In genomic region chr10:80262169-80262568, GRCm38 (mm10) we compare ENCODE assay signal across 9 mouse cellular contexts. TPM values are rescaled to one million over a fixed set of nuclear protein-coding genes. Genes with fewer than 3 reads are reported as not detected.
A peak's percentile ranks its signal among the peaks of the same experiment; 100 is the strongest.
DNase-seq lines count a peak whose midpoint lies in the region; ATAC-seq and TF ChIP-seq lines count a peak whose summit lies in the region.
"Had no signal": no experiment of that assay in that cellular context is flagged by ENCODE, and none has a peak within 500 bp of the region (broad histone marks: within the 10 kb centered on the region; RNA-seq: fewer than 3 reads in every experiment).

No protein-coding gene starts in this region.

- peaks cover 39% of the 10 kb centered on the region for H3K4me1 ChIP-seq in kidney, embryonic 16.5 days (ENCODE audit: insufficient read depth, low read length)
- H3K4me1 ChIP-seq in brown adipose tissue, adult 24 weeks (ENCODE audit: control insufficient read depth, insufficient read depth, insufficient read length, low read length) = peaks cover 18% of the 10 kb centered on the region
- peaks cover 41% of the 10 kb centered on the region for H3K4me1 ChIP-seq in heart, postnatal 0 days (ENCODE audit: control insufficient read depth, insufficient read depth)

- peak overlapping the region; percentile 100 for H3K27ac ChIP-seq in kidney, embryonic 16.5 days (ENCODE audit: low read length)
- 0 out of 2 replicates have a peak overlapping the region, but pooled peaks have one; percentile 2 for H3K27ac ChIP-seq in brown adipose tissue, adult 24 weeks (replicated peaks; ENCODE audit: low read depth, low read length)
- H3K27ac ChIP-seq in heart, postnatal 0 days (ENCODE audit: low read depth) = peak overlapping the region; percentile 96
- H3K27ac ChIP-seq in macrophage = peak overlapping the region; percentile 91

- H3K9ac ChIP-seq in kidney, embryonic 16.5 days (replicated peaks; ENCODE audit: low read length) = peak overlapping the region; percentile 79
- 0 out of 2 replicates have a peak overlapping the region, but pooled peaks have one; percentile 26 for H3K9ac ChIP-seq in heart, postnatal 0 days (replicated peaks; ENCODE audit: low read depth, low read length)

- intact Hi-C loops in left cerebral cortex, postnatal 10 days (cut with DNase I) = no loop called here

- no peak for TF ChIP-seq CTCF in heart, postnatal 0 days (IDR thresholded peaks at IDR 0.05; ENCODE audit: low read depth)

- no peaks in the 10 kb centered on the region for H3K27me3 ChIP-seq in kidney, embryonic 16.5 days (ENCODE audit: insufficient read depth, low read length)
- no peaks in the 10 kb centered on the region for H3K27me3 ChIP-seq in heart, postnatal 0 days (ENCODE audit: control insufficient read depth, insufficient read depth, low read length)
- H3K27me3 ChIP-seq: midbrain, embryonic 12.5 days had no signal

- peaks cover 31% of the 10 kb centered on the region for H3K79me2 ChIP-seq in macrophage (ENCODE audit: inconsistent target)

- ATAC-seq in kidney, embryonic 16.5 days (ENCODE audit: low FRiP score, low TSS enrichment) = no peak
- ATAC-seq in heart, postnatal 0 days (ENCODE audit: insufficient read depth, low read depth) = no peak
- ATAC-seq in megakaryocyte-erythroid progenitor cell, adult 5-6 weeks (replicated peaks; ENCODE audit: low FRiP score, low TSS enrichment, poor library complexity, severe bottlenecking) = no peak
- ATAC-seq in erythroid progenitor cell, adult 5-6 weeks (replicated peaks; ENCODE audit: low FRiP score, poor library complexity, severe bottlenecking) = no peak

- peaks cover 14% of the 10 kb centered on the region; the same call in 1 of the 2 replicates for H3K36me3 ChIP-seq in kidney, embryonic 16.5 days (ENCODE audit: insufficient read depth, low read length)
- peaks cover 16% of the 10 kb centered on the region for H3K36me3 ChIP-seq in heart, postnatal 0 days (replicated peaks; ENCODE audit: control insufficient read depth, insufficient read depth, low read length)
- peaks cover 14% of the 10 kb centered on the region for H3K36me3 ChIP-seq in macrophage (ENCODE audit: inconsistent target)

- H3K9me3 ChIP-seq in kidney, embryonic 16.5 days (ENCODE audit: low read length) = no peaks in the 10 kb centered on the region
- H3K9me3 ChIP-seq in heart, postnatal 0 days (replicated peaks; ENCODE audit: control insufficient read depth, low read length) = no peaks in the 10 kb centered on the region
- H3K9me3 ChIP-seq: midbrain, embryonic 12.5 days had no signal

- no peak for TF ChIP-seq EP300 in heart, postnatal 0 days (IDR thresholded peaks at IDR 0.05; ENCODE audit: low read depth)

- peak overlapping the region; percentile 63 for H3K4me3 ChIP-seq in kidney, embryonic 16.5 days (ENCODE audit: low read length)
- no peak overlapping the region for H3K4me3 ChIP-seq in brown adipose tissue, adult 24 weeks (ENCODE audit: insufficient read depth, low read depth, low read length)
- H3K4me3 ChIP-seq in heart, postnatal 0 days (ENCODE audit: low read depth, low read length) = peak overlapping the region; percentile 54
- peak overlapping the region; percentile 49 for H3K4me3 ChIP-seq in macrophage (ENCODE audit: inconsistent target)

- peak overlapping the region; percentile 94 for H3K4me2 ChIP-seq in kidney, embryonic 16.5 days (replicated peaks; ENCODE audit: low read depth, low read length)
- H3K4me2 ChIP-seq in heart, postnatal 0 days (ENCODE audit: low read depth, low read length) = peak overlapping the region; percentile 86

- WGBS in kidney, embryonic 16.5 days = 73% methylated on average over 12 of the region's 12 CpGs
- 71% methylated on average over 12 of the region's 12 CpGs for WGBS in heart, postnatal 0 days
- WGBS in macrophage (ENCODE audit: missing documents) = 69% methylated on average over 12 of the region's 12 CpGs

- no peak for DNase-seq in kidney, postnatal 36 days
- DNase-seq in heart, postnatal 0 days (ENCODE audit: low spot score) = no peak
- no peak for DNase-seq in left cerebral cortex, postnatal 10 days (ENCODE audit: extremely low spot score in 1 of 2, low spot score in 2 of 2)

RNA-seq across cellular contexts. Expression of gene Dazap1, which starts 0.9 kb away (rescaled TPM):
- 52.7 and 55.4 TPM in 2 replicates for polyA plus RNA-seq in kidney, embryonic 16.5 days (2015; fragmentation: Nextera tagmentation; extraction: Ambion mirVana)
- 51.6 and 76.7 TPM in 2 replicates for polyA plus RNA-seq in brown adipose tissue, adult 24 weeks (2012; ENCODE audit: insufficient read depth, insufficient read length, missing spikeins)
- total RNA-seq in heart, postnatal 0 days (2014; rRNA removed; ENCODE audit: low replicate concordance) = 88.9 and 96.2 TPM in 2 replicates
- polyA plus RNA-seq in heart, postnatal 0 days (2015; fragmentation: Nextera tagmentation; extraction: Ambion mirVana) = 24.8 and 30.3 TPM in 2 replicates
- 100 to 1,000 TPM; 101 to 504 (median 250) TPM for total RNA-seq in macrophage (2018; cell fraction: chromatin; rRNA removed)
- total RNA-seq in macrophage (2018; cell fraction: cytosol; rRNA removed) = 10 to 100 TPM; 46.4 to 81.7 (median 59.2) TPM
- total RNA-seq in macrophage (2018; cell fraction: nucleus; rRNA removed) = 100 to 1,000 TPM in 19 of 26 experiments, 10 to 100 TPM in 7; 65.7 to 287 (median 127) TPM
- polyA plus RNA-seq in macrophage (2018) = 75.1 to 96.3 TPM (median 76.2 TPM) in 3 replicates
- 152 and 163 TPM in 2 replicates for total RNA-seq in megakaryocyte-erythroid progenitor cell, adult 5-6 weeks (2014; fragmentation: Nextera tagmentation)
- 269 and 335 TPM in 2 replicates for total RNA-seq in megakaryocyte-erythroid progenitor cell, adult 5-6 weeks (2017)
- 35.6 and 83.6 TPM in 2 replicates for total RNA-seq in erythroid progenitor cell, adult 5-6 weeks (2015; ENCODE audit: low replicate concordance)
- total RNA-seq in erythroid progenitor cell, adult 5-6 weeks (2017; ENCODE audit: low replicate concordance) = 72.0 and 102 TPM in 2 replicates
- total RNA-seq in left cerebral cortex, postnatal 10 days (2021) = 10 to 100 TPM; 95.2 to 98.6 TPM

RNA-seq across cellular contexts. Expression of gene Gamt, which starts 1.4 kb away (rescaled TPM):
- 38.1 and 38.3 TPM in 2 replicates for polyA plus RNA-seq in kidney, embryonic 16.5 days (2015; fragmentation: Nextera tagmentation; extraction: Ambion mirVana)
- polyA plus RNA-seq in brown adipose tissue, adult 24 weeks (2012; ENCODE audit: insufficient read depth, insufficient read length, missing spikeins) = 10.5 and 17.8 TPM in 2 replicates
- total RNA-seq in heart, postnatal 0 days (2014; rRNA removed; ENCODE audit: low replicate concordance) = 27.2 and 27.7 TPM in 2 replicates
- polyA plus RNA-seq in heart, postnatal 0 days (2015; fragmentation: Nextera tagmentation; extraction: Ambion mirVana) = 22.8 and 25.7 TPM in 2 replicates
- total RNA-seq in macrophage (2018; cell fraction: chromatin; rRNA removed) = 1 to 10 TPM in 18 of 26 experiments, not detected in 8; 1.1 to 7.6 (median 3.6) TPM
- 10 to 100 TPM in 23 of 26 experiments, 1 to 10 TPM in 3; 8.8 to 18.0 (median 12.7) TPM for total RNA-seq in macrophage (2018; cell fraction: cytosol; rRNA removed)
- total RNA-seq in macrophage (2018; cell fraction: nucleus; rRNA removed) = 10 to 100 TPM in 1 of 26 experiments, 1 to 10 TPM in 25; 1.3 to 11.7 (median 3.4) TPM
- 8.2 to 24.0 TPM (median 13.8 TPM) in 3 replicates for polyA plus RNA-seq in macrophage (2018)
- total RNA-seq in megakaryocyte-erythroid progenitor cell, adult 5-6 weeks (2014; fragmentation: Nextera tagmentation) = 1.2 and 1.7 TPM in 2 replicates
- 2.1 and 3.0 TPM in 2 replicates for total RNA-seq in megakaryocyte-erythroid progenitor cell, adult 5-6 weeks (2017)
- total RNA-seq in erythroid progenitor cell, adult 5-6 weeks (2015; ENCODE audit: low replicate concordance) = 1.4 TPM in 1 of 2 replicates, not detected in the other
- not detected in 2 replicates for total RNA-seq in erythroid progenitor cell, adult 5-6 weeks (2017; ENCODE audit: low replicate concordance)
- total RNA-seq in left cerebral cortex, postnatal 10 days (2021) = 10 to 100 TPM; 25.9 to 26.0 TPM

RNA-seq across cellular contexts. Expression of gene Ndufs7, which starts 13.2 kb away (rescaled TPM):
- polyA plus RNA-seq in kidney, embryonic 16.5 days (2015; fragmentation: Nextera tagmentation; extraction: Ambion mirVana) = 398 and 444 TPM in 2 replicates
- 732 and 1,152 TPM in 2 replicates for polyA plus RNA-seq in brown adipose tissue, adult 24 weeks (2012; ENCODE audit: insufficient read depth, insufficient read length, missing spikeins)
- total RNA-seq in heart, postnatal 0 days (2014; rRNA removed; ENCODE audit: low replicate concordance) = 838 and 847 TPM in 2 replicates
- polyA plus RNA-seq in heart, postnatal 0 days (2015; fragmentation: Nextera tagmentation; extraction: Ambion mirVana) = 1,203 and 1,284 TPM in 2 replicates
- 10 to 100 TPM in 25 of 26 experiments, 1 to 10 TPM in 1; 7.7 to 70.5 (median 32.8) TPM for total RNA-seq in macrophage (2018; cell fraction: chromatin; rRNA removed)
- 100 to 1,000 TPM in 16 of 26 experiments, 10 to 100 TPM in 10; 77.8 to 131 (median 102) TPM for total RNA-seq in macrophage (2018; cell fraction: cytosol; rRNA removed)
- 10 to 100 TPM; 16.9 to 69.3 (median 39.0) TPM for total RNA-seq in macrophage (2018; cell fraction: nucleus; rRNA removed)
- 31.2 to 113 TPM (median 79.8 TPM) in 3 replicates for polyA plus RNA-seq in macrophage (2018)
- 196 and 302 TPM in 2 replicates for total RNA-seq in megakaryocyte-erythroid progenitor cell, adult 5-6 weeks (2014; fragmentation: Nextera tagmentation)
- 103 and 168 TPM in 2 replicates for total RNA-seq in megakaryocyte-erythroid progenitor cell, adult 5-6 weeks (2017)
- total RNA-seq in erythroid progenitor cell, adult 5-6 weeks (2015; ENCODE audit: low replicate concordance) = 87.6 and 109 TPM in 2 replicates
- total RNA-seq in erythroid progenitor cell, adult 5-6 weeks (2017; ENCODE audit: low replicate concordance) = 43.9 and 66.0 TPM in 2 replicates
- 100 to 1,000 TPM; 142 to 161 TPM for total RNA-seq in left cerebral cortex, postnatal 10 days (2021)

RNA-seq across cellular contexts. Expression of gene Rps15, which starts 30.1 kb away (rescaled TPM):
- 899 and 901 TPM in 2 replicates for polyA plus RNA-seq in kidney, embryonic 16.5 days (2015; fragmentation: Nextera tagmentation; extraction: Ambion mirVana)
- polyA plus RNA-seq in brown adipose tissue, adult 24 weeks (2012; ENCODE audit: insufficient read depth, insufficient read length, missing spikeins) = 1,089 and 1,107 TPM in 2 replicates
- total RNA-seq in heart, postnatal 0 days (2014; rRNA removed; ENCODE audit: low replicate concordance) = 1,030 and 1,317 TPM in 2 replicates
- polyA plus RNA-seq in heart, postnatal 0 days (2015; fragmentation: Nextera tagmentation; extraction: Ambion mirVana) = 499 and 510 TPM in 2 replicates
- 100 to 1,000 TPM in 1 of 26 experiments, 10 to 100 TPM in 24, 1 to 10 TPM in 1; 6.0 to 250 (median 35.3) TPM for total RNA-seq in macrophage (2018; cell fraction: chromatin; rRNA removed)
- 1,000 to 10,000 TPM in 13 of 26 experiments, 100 to 1,000 TPM in 13; 776 to 2,120 (median 1,175) TPM for total RNA-seq in macrophage (2018; cell fraction: cytosol; rRNA removed)
- total RNA-seq in macrophage (2018; cell fraction: nucleus; rRNA removed) = 100 to 1,000 TPM; 155 to 338 (median 220) TPM
- 1,044 to 2,135 TPM (median 1,962 TPM) in 3 replicates for polyA plus RNA-seq in macrophage (2018)
- total RNA-seq in megakaryocyte-erythroid progenitor cell, adult 5-6 weeks (2014; fragmentation: Nextera tagmentation) = 4,307 and 4,493 TPM in 2 replicates
- 2,815 and 2,969 TPM in 2 replicates for total RNA-seq in megakaryocyte-erythroid progenitor cell, adult 5-6 weeks (2017)
- 689 and 862 TPM in 2 replicates for total RNA-seq in erythroid progenitor cell, adult 5-6 weeks (2015; ENCODE audit: low replicate concordance)
- total RNA-seq in erythroid progenitor cell, adult 5-6 weeks (2017; ENCODE audit: low replicate concordance) = 557 and 668 TPM in 2 replicates
- total RNA-seq in left cerebral cortex, postnatal 10 days (2021) = 100 to 1,000 TPM; 784 to 803 TPM

RNA-seq across cellular contexts. Expression of gene Apc2, which starts 33.6 kb away (rescaled TPM):
- polyA plus RNA-seq in kidney, embryonic 16.5 days (2015; fragmentation: Nextera tagmentation; extraction: Ambion mirVana) = 1.6 and 1.9 TPM in 2 replicates
- 0.38 TPM in 1 of 2 replicates, not detected in the other for polyA plus RNA-seq in brown adipose tissue, adult 24 weeks (2012; ENCODE audit: insufficient read depth, insufficient read length, missing spikeins)
- total RNA-seq in heart, postnatal 0 days (2014; rRNA removed; ENCODE audit: low replicate concordance) = 1.4 and 3.4 TPM in 2 replicates
- 0.77 and 0.83 TPM in 2 replicates for polyA plus RNA-seq in heart, postnatal 0 days (2015; fragmentation: Nextera tagmentation; extraction: Ambion mirVana)
- total RNA-seq in macrophage (2018; cell fraction: chromatin; rRNA removed) = 1 to 10 TPM in 1 of 26 experiments, under 1 TPM in 22, not detected in 3; 0.06 to 1.2 (median 0.46) TPM
- under 1 TPM; 0.03 to 0.24 (median 0.11) TPM for total RNA-seq in macrophage (2018; cell fraction: cytosol; rRNA removed)
- total RNA-seq in macrophage (2018; cell fraction: nucleus; rRNA removed) = under 1 TPM in 24 of 26 experiments, not detected in 2; 0.06 to 0.78 (median 0.23) TPM
- polyA plus RNA-seq in macrophage (2018) = 0.03 to 0.13 TPM (median 0.06 TPM) in 3 replicates
- 0.07 TPM in 1 of 2 replicates, not detected in the other for total RNA-seq in megakaryocyte-erythroid progenitor cell, adult 5-6 weeks (2014; fragmentation: Nextera tagmentation)
- total RNA-seq in megakaryocyte-erythroid progenitor cell, adult 5-6 weeks (2017) = not detected in 2 replicates
- not detected in 2 replicates for total RNA-seq in erythroid progenitor cell, adult 5-6 weeks (2015; ENCODE audit: low replicate concordance)
- total RNA-seq in erythroid progenitor cell, adult 5-6 weeks (2017; ENCODE audit: low replicate concordance) = 0.13 TPM in 1 of 2 replicates, not detected in the other
- 100 to 1,000 TPM; 175 to 194 TPM for total RNA-seq in left cerebral cortex, postnatal 10 days (2021)

Comparison
In these comparisons a context has a peak if more than half of its experiments do, and no peak if none do; other contexts are left out.
1. H3K27ac ChIP-seq: peak in every context shown above with its lines; median percentile 100 in kidney, embryonic 16.5 days; 96 in heart, postnatal 0 days; 91 in macrophage; 2 in brown adipose tissue, adult 24 weeks.